Mouse (Mus musculus) cerebellum, postnatal 4 days (tissue): ENCODE results near the gene Pcbd2.
"Not testable (repeated sequence)": the region's sequence is repeated elsewhere in the genome, so short reads cannot be mapped to it uniquely, and the experiment has no call there.

Source experiments
- DNase-seq, 2 experiments: peaks; one replicate each; pipeline ENCODE4 v3.0.0; 2022; ENCODE audit warnings: low spot score in 2 of 2, mixed read lengths in 1 of 2

Pcbd2 gene

DNA sequence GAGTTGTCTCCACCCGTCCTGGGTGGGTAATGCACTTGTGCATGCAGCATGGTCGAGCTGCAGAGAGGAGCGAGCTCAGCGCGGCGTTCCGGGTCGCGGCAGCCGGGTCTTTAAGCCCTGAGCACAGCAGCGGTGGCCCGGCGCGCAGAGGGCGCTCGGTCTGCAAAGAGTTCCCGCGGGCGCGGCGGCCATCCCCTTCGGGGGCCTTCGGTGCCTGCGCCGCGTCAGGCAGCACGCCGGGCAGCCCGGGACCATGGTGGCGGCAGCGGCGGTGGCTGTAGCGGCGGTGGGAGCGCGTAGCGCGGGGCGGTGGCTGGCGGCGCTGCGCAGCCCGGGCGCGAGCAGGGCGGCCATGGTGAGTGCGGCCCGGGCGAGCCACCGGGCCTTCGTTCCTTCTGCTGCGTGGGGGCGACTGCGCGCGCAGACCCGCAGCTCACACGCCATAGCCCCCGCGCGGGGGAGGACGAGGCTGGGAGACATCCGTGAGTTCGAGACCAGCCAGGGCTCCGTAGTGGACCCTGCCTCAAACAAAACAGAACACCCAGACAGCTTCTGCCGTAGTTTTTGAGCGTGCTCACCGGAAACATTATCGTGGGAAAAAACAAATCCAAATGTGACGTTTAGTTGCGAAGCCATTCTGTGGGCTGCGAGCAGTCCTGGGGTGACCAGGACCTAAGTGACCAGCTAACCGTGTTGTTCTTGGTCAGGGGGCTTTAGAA, at the start of gene Pcbd2:
Gene Pcbd2, plus strand, starts transcription at position 249 of the 719 bp plus-strand sequence.
- peak; percentile 66 to 83 for DNase-seq

- DNase-seq: no peak
Observed at GRCm38 (mm10) chr13:55682201-55682600, 45.0 kb upstream of the Pcbd2 start.

- no peak for DNase-seq
Observed at GRCm38 (mm10) chr13:55683581-55683980, 43.6 kb upstream of the Pcbd2 start.

GRCm38 (mm10) chr13:55686107-55686633, 41.0 kb upstream of the Pcbd2 start:
- no peak for DNase-seq

DNA sequence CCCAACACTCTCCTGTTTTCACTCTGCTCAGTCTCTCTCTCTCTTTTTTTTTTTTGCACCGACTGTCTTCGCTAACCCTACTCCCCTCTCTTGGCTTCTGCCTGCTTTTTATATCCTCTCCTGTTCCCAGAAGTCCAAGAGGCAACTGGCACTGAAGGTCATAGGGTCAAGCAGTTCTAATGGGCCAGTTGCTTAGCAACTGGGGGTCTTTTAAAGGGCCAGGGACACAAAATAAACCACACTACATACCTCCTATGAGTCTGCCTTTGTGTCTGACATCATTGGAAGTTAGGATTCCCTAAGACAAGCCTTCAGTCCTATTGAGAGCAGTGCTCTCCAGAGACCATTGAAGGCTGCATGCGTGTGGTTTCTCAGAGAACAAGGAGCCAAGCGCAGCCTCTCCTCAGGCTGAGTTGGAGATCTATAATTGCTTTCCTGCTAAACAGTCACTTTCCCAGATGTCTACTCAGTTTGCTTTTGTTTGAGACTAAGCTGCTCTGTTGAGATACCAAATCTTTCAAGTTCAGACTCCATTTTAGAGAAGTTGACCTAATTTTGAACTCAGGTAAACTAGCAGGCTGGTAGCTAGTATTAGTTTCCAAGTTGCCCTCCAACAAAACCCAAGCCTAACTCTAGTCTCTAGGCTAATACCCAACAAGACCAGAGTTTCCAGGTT, 39.1 kb upstream of the Pcbd2 start:
- no peak for DNase-seq

DNA sequence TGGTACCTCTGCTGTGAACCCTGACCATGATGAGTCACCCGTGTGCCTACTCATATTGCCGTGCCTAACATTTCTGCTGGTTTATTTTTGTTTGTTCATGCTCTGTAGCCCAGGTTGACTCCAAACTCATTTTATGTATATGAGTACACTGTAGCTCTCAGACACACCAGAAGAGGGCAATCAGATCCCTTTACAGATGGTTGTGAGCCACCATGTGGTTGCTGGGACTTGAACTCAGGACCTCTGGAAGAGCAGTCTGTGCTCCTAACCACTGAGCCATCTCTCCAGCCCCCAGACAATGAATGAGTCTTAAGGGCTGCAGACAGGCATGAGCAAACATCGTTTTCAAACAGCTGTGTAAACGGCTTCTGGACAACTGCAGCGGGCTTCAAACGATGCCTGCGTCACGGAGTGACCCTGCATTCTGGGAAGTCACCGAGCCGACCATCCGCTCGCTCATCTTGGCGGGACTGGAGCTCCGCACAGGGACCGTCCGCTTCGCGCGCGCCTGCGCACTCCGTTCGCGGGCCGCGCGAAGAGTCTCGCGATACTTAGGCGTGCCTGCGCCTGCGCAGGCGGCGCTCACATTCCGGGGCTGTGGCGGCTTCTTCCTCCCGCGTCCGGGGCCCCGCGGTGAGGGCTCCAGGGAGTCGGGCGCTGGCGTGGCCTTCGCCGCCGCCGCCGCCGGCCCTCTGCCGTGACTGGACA, 34.5 kb upstream of the Pcbd2 start, which contains the start of gene B230219D22Rik:
Gene B230219D22Rik, plus strand, starts transcription at position 590 of the 708 bp plus-strand sequence.
- DNase-seq: peak; percentile 83 to 94

DNA sequence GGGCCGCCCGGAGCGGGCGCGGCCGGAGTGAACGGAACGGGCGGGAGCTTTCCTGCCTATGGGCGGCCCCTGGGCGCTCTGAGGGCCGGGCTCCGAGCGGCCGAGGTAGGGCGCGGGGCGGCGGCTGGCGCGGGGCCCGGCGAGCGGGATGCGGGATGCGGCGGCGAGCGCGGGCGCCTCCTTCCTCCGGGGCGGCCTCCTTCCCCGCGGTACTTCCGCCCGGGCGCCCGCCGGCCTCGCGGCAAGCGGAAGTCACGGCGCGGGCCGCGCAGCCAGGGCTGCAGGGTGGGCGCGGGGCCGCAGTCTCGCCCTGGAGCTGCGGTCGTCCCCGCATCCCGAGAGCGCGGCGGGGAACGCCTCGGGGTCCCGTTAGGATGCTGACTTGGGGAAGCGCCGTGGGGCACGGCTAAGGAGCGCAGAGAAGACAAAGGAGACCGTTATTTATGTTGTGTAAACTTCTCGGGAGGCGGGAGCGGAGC, 33.9 kb upstream of the Pcbd2 start:
- DNase-seq: no peak

DNA sequence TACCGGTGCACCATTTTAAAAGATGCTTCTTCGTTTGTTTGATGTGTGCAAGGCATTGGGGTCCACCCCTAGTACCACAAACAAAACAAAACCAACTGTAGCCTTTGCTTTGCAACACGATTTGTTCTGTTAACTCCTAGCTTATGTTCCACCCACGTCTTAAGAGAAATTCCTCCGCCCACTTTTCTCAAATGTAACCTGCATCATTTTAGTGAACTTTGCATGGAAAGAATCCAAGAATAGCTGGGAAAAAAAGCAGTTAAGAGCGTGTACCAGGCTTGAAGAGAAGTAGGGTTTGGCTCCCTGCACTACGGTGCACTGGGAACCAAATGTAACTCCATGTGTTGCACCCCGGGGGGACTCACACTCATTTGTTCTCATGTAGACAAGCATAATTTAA, 33.1 kb upstream of the Pcbd2 start:
- no peak for DNase-seq

DNA sequence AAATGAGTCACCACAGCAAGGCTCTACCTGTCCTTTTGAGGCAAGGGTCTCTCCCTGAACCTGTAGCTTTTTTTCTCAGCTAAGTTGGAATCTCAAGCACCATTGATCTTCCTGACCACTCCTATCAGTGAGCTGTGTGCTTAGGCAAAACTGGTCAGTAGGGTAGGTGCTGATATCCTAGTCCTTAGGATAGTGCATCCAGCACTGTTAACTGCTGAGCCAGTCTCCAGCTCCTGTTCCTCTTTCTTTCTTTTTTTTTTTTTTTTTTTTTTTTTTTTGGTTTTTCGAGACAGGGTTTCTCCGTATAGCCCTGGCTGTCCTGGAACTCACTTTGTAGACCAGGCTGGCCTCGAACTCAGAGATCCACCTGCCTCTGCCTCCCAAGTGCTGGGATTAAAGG, 31.2 kb upstream of the Pcbd2 start:
- not testable (repeated sequence) for DNase-seq

DNA sequence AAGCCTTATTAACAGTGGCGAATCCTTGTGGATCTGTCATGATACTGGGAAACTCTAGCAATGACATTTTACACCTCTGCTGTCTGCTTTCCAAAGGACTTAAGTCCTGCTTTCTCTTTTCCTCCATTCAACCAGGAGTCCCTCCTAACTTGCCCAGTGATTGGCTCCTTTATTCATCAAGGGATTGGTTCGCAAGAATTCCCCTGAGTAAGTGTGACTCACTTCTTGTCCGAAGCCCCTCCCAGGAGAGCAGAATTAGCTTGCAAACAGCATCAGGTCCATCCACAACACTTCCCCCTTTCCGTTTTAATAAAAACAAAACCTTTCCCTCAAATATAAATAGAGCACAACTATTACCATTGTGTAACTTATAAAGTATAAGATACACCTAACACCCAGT, 22.9 kb upstream of the Pcbd2 start:
- no peak for DNase-seq

GRCm38 (mm10) chr13:55712846-55713245, 14.3 kb upstream of the Pcbd2 start:
- no peak for DNase-seq

DNA sequence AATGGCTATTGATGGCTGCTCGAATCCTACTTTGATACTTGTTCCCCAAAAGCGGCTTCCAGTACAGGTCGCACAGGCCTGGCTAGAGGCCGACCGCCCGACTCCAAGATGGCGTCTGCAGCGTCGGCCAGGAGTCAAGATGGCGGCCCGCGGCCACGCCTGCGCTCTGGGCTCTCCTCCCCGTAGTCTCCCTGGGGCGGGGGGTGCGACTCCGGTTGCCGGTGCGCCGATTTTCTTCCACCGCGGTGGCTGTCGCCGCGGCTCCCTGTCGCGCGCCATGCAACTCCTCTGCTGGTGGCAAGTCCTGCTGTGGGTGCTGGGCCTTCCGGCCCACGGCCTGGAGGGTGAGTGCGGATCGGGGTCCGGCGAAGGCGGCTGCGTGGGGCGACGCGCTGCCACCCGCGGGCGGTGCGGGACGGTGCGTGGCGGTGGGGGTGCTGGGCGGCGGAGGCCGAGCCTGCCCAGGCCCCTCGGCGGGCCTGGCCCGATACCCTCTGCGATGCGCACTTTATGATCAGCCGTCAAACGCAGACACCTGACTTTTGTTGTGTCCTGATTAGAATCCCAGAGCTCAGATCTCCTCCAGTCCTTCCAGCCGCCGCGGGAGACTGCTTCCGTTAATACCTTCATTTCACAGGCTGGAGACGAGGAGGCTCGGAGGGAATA, 12.5 kb upstream of the Pcbd2 start, which contains the start of gene Txndc15:
Gene Txndc15, plus strand, starts transcription at position 150 of the 666 bp plus-strand sequence.
- peak; percentile 82 to 92 for DNase-seq

DNA sequence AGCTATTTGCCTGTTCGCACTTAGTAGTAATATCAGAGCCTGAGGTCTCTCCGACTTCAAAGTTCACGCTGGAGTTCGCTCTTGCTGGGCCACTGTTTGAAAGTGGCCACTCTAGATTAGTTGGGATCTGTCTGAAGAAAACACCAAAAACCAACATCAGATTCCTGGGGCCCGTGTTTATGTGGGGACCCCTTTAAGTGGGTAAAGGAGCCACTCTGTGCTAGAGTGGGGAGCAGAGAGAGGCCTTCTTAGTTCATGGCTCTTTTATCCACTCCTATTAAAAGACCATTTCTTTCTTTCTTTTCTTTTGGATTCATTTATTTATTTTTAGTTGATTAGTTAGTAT, 12.0 kb upstream of the Pcbd2 start:
- no peak for DNase-seq

- DNase-seq: no peak
Observed at GRCm38 (mm10) chr13:55715908-55716510, 11.2 kb upstream of the Pcbd2 start.

- DNase-seq: peak in 1 of 2 experiments; percentile 50
Observed at GRCm38 (mm10) chr13:55721516-55721915, 5.7 kb upstream of the Pcbd2 start.

DNA sequence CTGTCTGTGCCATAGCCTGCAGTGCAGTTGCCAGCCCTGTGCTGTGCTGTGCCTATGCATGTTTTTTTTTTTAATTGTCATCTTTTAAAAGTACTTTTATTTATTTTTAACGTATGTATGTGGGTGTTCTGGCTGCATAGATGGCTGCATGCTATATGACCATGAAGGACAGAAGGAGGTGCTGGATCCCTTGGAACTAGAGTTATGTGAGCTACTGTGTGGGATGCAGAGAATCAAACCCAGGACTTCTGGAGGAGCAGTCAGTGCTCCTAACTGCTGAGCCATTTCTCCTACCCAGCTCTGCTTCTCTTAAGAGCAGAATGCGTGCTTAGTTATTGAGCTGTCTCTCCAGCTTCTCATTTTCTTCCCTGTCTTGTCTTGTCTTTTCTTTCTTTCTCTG, 5.2 kb upstream of the Pcbd2 start:
- no peak for DNase-seq

DNA sequence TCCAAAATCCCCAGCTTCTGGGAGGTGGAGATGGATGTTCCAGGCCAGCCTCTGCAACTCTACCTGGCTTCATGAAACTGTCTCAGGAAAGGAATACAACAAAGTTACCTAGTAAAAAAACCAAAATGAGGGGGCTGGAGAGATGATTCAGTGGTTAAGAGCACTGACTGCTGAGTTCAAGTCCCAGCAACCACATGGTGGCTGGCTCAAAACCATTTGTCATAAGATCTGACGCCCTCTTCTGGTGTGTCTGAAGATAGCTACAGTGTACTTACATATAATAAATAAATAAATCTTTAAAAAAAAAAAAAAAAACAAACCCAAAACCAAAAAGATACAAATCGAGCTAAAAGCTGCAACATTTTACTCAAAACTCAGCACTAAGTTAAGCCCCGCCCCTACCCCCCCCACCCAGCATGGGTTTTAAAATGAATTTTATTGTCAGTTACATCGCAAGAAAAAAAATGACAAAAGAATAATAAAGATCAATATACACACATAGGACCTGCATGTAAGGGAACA, 509 bp upstream of the Pcbd2 start:
- no peak for DNase-seq

- DNase-seq: peak in 1 of 2 experiments; percentile 48
Observed at GRCm38 (mm10) chr13:55727839-55728238, 671 bp downstream of the Pcbd2 start.

DNA sequence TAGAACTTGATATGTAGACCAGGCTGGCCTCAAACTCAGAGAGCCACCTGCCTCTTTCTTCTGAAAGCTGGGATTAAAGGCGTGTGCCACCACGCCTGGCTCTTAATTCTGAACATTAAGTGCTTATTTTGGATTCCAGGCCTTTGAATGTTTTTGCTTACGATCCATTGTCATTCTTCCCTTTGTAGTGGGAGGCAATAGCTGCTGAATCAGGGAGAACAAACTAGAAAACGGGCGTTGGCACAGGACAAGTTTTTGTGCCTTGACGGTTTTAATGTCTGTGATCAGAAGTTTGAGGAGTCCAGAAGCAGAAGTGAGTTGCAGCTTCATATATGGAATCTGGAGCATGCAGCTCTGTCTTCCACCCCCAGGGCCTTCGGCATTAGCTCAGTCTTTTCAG, 3.5 kb downstream of the Pcbd2 start:
- DNase-seq: no peak

GRCm38 (mm10) chr13:55732121-55732520, 5.0 kb downstream of the Pcbd2 start:
- no peak for DNase-seq
